Mouse (Mus musculus) heart, embryonic 13.5 days (tissue): ENCODE data around the gene Actr3b. TPM values are rescaled to one million over a fixed set of nuclear protein-coding genes. Genes with fewer than 3 reads are reported as not detected.

Experiments
- ATAC-seq: fragments of 200-750 bp; cut with Nextera tagmentation; 2 replicates; pipeline ENCODE4 v1.8.0; 2017; ENCODE audit warnings: moderate TSS enrichment; ENCODE audit not compliant: insufficient number of reproducible peaks, low FRiP score, low TSS enrichment; ENCODE audit errors: extremely low read depth
- H3K27ac ChIP-seq: fragments of 300-500 bp; sonication (generic); replicated peaks from 2 replicates; pipeline ENCODE4 v1.5.1; 2015; ENCODE audit warnings: moderate library complexity, mild to moderate bottlenecking, inconsistent platforms
- H3K27me3 ChIP-seq: fragments of 300-500 bp; sonication (generic); replicated peaks from 2 replicates; pipeline ENCODE4 v1.6.1; 2015; ENCODE audit warnings: mild to moderate bottlenecking, inconsistent platforms
- H3K36me3 ChIP-seq: fragments of 300-500 bp; sonication (generic); 2 replicates; pipeline ENCODE4 v1.6.1; 2015; ENCODE audit warnings: mild to moderate bottlenecking, inconsistent platforms
- H3K4me1 ChIP-seq: fragments of 300-500 bp; sonication (generic); 2 replicates; pipeline ENCODE4 v1.6.1; 2015; ENCODE audit warnings: inconsistent platforms
- H3K4me2 ChIP-seq: fragments of 300-500 bp; sonication (generic); 2 replicates; pipeline ENCODE4 v1.6.1; 2015; ENCODE audit warnings: inconsistent platforms, mild to moderate bottlenecking, moderate library complexity
- H3K4me3 ChIP-seq: fragments of 300-500 bp; sonication (generic); 2 replicates; pipeline ENCODE4 v1.5.1; 2015; ENCODE audit warnings: moderate library complexity, mild to moderate bottlenecking, inconsistent platforms
- H3K9ac ChIP-seq: fragments of 300-500 bp; sonication (generic); 2 replicates; pipeline ENCODE4 v1.6.1; 2015; ENCODE audit warnings: inconsistent platforms, mild to moderate bottlenecking, moderate library complexity
- H3K9me3 ChIP-seq: fragments of 300-500 bp; sonication (generic); 2 replicates; pipeline ENCODE4 v1.6.1; 2016; ENCODE audit warnings: inconsistent platforms
- WGBS: fragments of 180-500 bp; shearing (Covaris S2); methylation state at CpG from one replicate; pipeline ENCODE4 v1.1.7; 2015; ENCODE audit warnings: mixed read lengths; 5-methylcytosine and 5-hydroxymethylcytosine counted together
- polyA plus RNA-seq: library from polyadenylated mRNA; unstranded; fragments of >200 nt; fragmentation: Nextera tagmentation; extraction: Ambion mirVana; gene quantifications from 2 replicates; pipeline ENCODE4 v1.2.1, GENCODE M21; 2015

The Actr3b gene
- polyA plus RNA-seq, 1 experiment from 2014 or later = 34.4 TPM

- 61% methylated on average over 6 of the region's 6 CpGs for whole genome bisulfite sequencing
- H3K9me3 ChIP-seq = no peaks in the 10 kb centered on the region
- H3K4me3 ChIP-seq = no peak overlapping the region
- H3K9ac ChIP-seq = no peak overlapping the region
- H3K4me1 ChIP-seq = peaks cover 19% of the 10 kb centered on the region
- no peak for ATAC-seq
- no peaks in the 10 kb centered on the region for H3K36me3 ChIP-seq
- H3K4me2 ChIP-seq = peak overlapping the region; percentile 16; the same call in 1 of the 2 replicates
- peak overlapping the region; percentile 36 for H3K27ac ChIP-seq
- H3K27me3 ChIP-seq = no peaks in the 10 kb centered on the region
Observed at GRCm38 (mm10) chr5:25791570-25791969, 31.8 kb downstream of the Actr3b start.

- no peak overlapping the region for H3K4me2 ChIP-seq
- no peak overlapping the region for H3K27ac ChIP-seq
- no peak overlapping the region for H3K4me3 ChIP-seq
- ATAC-seq = no peak
- H3K9me3 ChIP-seq = no peaks in the 10 kb centered on the region
- 75% methylated on average over 11 of the region's 11 CpGs for WGBS
- H3K27me3 ChIP-seq = no peaks in the 10 kb centered on the region
- no peak overlapping the region for H3K9ac ChIP-seq
- H3K36me3 ChIP-seq = no peaks in the 10 kb centered on the region
- H3K4me1 ChIP-seq = peaks cover 32% of the 10 kb centered on the region
Observed at GRCm38 (mm10) chr5:25797776-25798175, 38.0 kb downstream of the Actr3b start.

- no peak for ATAC-seq
- no peak overlapping the region for H3K4me2 ChIP-seq
- H3K4me3 ChIP-seq = no peak overlapping the region
- no peaks in the 10 kb centered on the region for H3K27me3 ChIP-seq
- WGBS = 72% methylated on average over 6 of the region's 6 CpGs
- H3K4me1 ChIP-seq = peaks cover 27% of the 10 kb centered on the region
- no peak overlapping the region for H3K27ac ChIP-seq
- H3K36me3 ChIP-seq = no peaks in the 10 kb centered on the region
- H3K9ac ChIP-seq = no peak overlapping the region
- H3K9me3 ChIP-seq = no peaks in the 10 kb centered on the region
Observed at GRCm38 (mm10) chr5:25800929-25801328, 41.1 kb downstream of the Actr3b start.

- ATAC-seq = no peak
- Histone ChIP-seq H3K4me3 (no peak overlapping the region), H3K9ac (no peak overlapping the region), H3K27ac (no peak overlapping the region), H3K36me3 (no peaks in the 10 kb centered on the region), H3K4me2 (no peak overlapping the region), H3K27me3 (no peaks in the 10 kb centered on the region), H3K9me3 (no peaks in the 10 kb centered on the region), H3K4me1 (peaks cover 27% of the 10 kb centered on the region)
- 55% methylated on average over 4 of the region's 4 CpGs for WGBS
Observed at GRCm38 (mm10) chr5:25801744-25802143, 41.9 kb downstream of the Actr3b start.

GRCm38 (mm10) chr5:25804569-25804968 is 44.8 kb downstream of the Actr3b start:
- ATAC-seq = no peak
- no peak overlapping the region for H3K27ac ChIP-seq
- peaks cover 12% of the 10 kb centered on the region for H3K4me1 ChIP-seq
- no peak overlapping the region for H3K4me2 ChIP-seq
- H3K27me3 ChIP-seq = no peaks in the 10 kb centered on the region
- no peaks in the 10 kb centered on the region for H3K9me3 ChIP-seq
- H3K4me3 ChIP-seq = no peak overlapping the region
- no peak overlapping the region for H3K9ac ChIP-seq
- WGBS = 82% methylated on average over 5 of the region's 5 CpGs
- no peaks in the 10 kb centered on the region for H3K36me3 ChIP-seq

DNA sequence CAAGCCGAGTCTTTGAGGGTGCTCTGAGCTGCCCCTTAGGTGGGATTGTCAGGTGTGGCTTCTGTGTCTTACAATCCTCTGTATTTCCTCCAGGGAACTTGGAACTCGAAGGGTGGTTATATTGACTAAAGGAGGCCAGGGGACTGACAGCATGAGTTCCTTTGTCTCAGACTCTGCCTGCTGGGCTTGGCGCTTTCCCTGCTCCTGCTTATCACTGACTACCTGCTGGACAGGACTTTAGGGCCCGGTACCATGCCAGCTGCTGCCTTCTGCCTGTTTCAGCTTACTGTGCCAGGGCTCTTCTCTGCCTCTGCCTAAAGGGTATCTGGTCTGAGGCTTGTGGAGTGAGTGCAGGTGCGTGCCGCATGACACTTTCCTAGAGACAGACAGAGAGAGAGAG is 53.1 kb downstream of the Actr3b start:
- Histone ChIP-seq H3K9me3 (no peaks in the 10 kb centered on the region), H3K27me3 (no peaks in the 10 kb centered on the region), H3K36me3 (no peaks in the 10 kb centered on the region), H3K9ac (no peak overlapping the region), H3K4me2 (no peak overlapping the region), H3K27ac (no peak overlapping the region), H3K4me1 (no peaks in the 10 kb centered on the region), H3K4me3 (no peak overlapping the region)
- WGBS = 58% methylated on average over 6 of the region's 6 CpGs
- ATAC-seq = no peak

DNA sequence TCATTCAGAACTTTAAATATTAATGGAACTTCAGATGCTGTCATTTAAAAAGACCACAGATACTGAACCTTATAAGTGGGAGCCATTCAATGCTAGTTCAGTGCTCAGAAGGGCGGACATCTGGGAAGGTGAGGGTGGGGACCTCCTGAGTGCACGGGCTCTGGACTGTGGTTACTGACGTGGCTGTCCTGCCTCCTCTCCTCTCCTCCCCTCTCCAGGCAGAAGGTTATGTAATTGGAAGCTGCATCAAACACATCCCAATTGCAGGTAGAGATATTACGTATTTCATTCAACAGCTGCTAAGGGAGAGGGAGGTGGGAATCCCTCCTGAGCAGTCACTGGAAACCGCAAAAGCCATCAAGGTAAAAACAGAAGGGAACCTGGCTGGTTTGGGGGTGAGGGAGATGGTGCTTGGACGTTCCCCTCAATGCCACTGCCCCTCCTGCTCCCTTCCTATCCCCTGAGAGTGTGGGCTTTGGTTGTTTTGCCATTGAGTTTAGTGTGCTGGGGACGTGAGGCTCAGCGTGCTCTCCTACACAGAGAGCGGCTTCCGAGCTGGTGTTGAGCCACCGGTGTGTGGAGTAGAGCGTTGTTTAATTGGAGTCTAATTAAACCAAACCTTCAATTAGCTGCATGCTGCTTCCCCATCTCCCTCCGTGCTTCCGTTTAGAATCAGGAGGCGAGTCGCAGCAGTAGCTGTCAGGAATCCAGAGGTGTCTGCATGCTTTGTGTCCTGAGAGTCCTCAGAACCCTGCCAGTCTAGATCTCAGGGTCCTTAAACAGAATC is 69.7 kb downstream of the Actr3b start:
- Histone ChIP-seq H3K4me3 (no peak overlapping the region), H3K27ac (no peak overlapping the region), H3K36me3 (peaks cover 11% of the 10 kb centered on the region; the same call in 1 of the 2 replicates), H3K9me3 (no peaks in the 10 kb centered on the region), H3K27me3 (no peaks in the 10 kb centered on the region), H3K9ac (no peak overlapping the region), H3K4me2 (no peak overlapping the region), H3K4me1 (no peaks in the 10 kb centered on the region)
- WGBS = 70% methylated on average over 16 of the region's 16 CpGs
- ATAC-seq = no peak

DNA sequence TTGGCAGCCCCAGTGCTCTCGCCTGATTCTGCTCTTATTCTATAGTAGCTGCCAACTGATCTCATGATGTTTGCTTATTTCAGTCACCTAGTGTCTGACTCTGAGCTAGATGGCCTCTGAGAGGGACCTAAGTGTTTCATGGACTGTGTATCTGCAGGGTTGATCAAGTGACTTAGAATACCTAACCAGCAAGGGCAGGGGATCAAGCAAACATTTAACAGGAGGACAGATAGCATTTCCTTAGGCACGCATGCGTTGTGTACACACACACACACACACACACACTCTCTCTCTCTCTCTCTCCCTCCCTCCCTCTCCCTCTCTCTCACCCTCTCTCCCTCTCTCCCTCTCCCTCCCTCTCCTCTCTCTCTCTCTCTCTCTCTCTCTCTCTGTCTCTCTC is 71.0 kb downstream of the Actr3b start:
- Histone ChIP-seq H3K9ac (no peak overlapping the region), H3K36me3 (peaks cover 10% of the 10 kb centered on the region; the same call in 1 of the 2 replicates), H3K27me3 (no peaks in the 10 kb centered on the region), H3K4me1 (no peaks in the 10 kb centered on the region), H3K4me3 (no peak overlapping the region), H3K4me2 (no peak overlapping the region), H3K27ac (no peak overlapping the region), H3K9me3 (no peaks in the 10 kb centered on the region)
- ATAC-seq = no peak
- WGBS = 70% methylated on average over 3 of the region's 3 CpGs

DNA sequence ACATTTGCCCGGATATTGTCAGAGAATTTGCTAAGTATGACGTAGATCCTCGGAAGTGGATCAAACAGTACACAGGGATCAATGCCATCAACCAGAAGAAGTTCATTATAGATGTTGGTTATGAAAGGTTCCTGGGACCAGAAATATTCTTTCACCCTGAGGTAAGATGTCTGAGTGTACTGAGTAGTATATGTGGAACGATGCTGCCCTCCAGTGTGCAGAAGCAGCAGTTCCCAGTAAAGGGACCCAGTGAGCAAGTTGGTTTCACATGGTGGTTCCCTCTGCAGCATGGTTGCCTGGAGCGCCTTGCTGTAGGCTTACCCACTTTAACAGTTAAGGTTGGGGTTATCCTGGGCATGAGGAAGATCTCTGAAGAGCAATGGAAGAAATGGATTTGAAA is 71.8 kb downstream of the Actr3b start:
- no peak overlapping the region for H3K4me3 ChIP-seq
- 66% methylated on average over 5 of the region's 5 CpGs for WGBS
- 0 out of 2 replicates have a peak, but pooled peaks cover 4% of the 10 kb centered on the region for H3K36me3 ChIP-seq
- no peak for ATAC-seq
- no peaks in the 10 kb centered on the region for H3K4me1 ChIP-seq
- H3K9ac ChIP-seq = no peak overlapping the region
- no peak overlapping the region for H3K4me2 ChIP-seq
- H3K27me3 ChIP-seq = no peaks in the 10 kb centered on the region
- H3K27ac ChIP-seq = no peak overlapping the region
- H3K9me3 ChIP-seq = no peaks in the 10 kb centered on the region

- H3K9me3 ChIP-seq = no peaks in the 10 kb centered on the region
- no peak overlapping the region for H3K4me2 ChIP-seq
- WGBS = 29% methylated on average over 4 of the region's 4 CpGs
- H3K27me3 ChIP-seq = no peaks in the 10 kb centered on the region
- H3K27ac ChIP-seq = no peak overlapping the region
- H3K4me3 ChIP-seq = no peak overlapping the region
- no peaks in the 10 kb centered on the region for H3K36me3 ChIP-seq
- no peak overlapping the region for H3K9ac ChIP-seq
- no peaks in the 10 kb centered on the region for H3K4me1 ChIP-seq
- ATAC-seq = no peak
Observed at GRCm38 (mm10) chr5:25839400-25839799, 79.6 kb downstream of the Actr3b start.

DNA sequence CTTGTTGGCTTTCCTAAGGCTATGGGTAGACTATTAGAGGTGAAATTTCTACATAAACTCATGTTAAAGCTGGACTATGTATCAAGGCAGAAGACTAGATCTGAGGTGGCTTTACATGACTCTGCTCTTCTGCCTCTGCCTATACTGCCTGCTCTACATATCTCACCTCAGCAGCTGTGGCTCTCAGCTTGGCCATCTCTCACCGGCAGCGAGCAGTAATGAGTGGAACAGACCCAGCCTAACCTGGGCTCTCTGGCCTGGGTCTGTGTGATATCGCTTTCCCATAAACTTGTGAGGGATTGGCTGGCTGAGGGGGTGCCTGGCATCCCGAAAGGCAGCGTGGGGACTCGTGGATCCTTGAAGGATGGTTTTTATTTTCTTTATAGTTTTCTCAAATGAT is 86.8 kb downstream of the Actr3b start:
- Histone ChIP-seq H3K9me3 (no peaks in the 10 kb centered on the region), H3K9ac (no peak overlapping the region), H3K4me3 (no peak overlapping the region), H3K4me1 (peaks cover 6% of the 10 kb centered on the region; the same call in 1 of the 2 replicates), H3K27ac (no peak overlapping the region), H3K27me3 (no peaks in the 10 kb centered on the region), H3K4me2 (no peak overlapping the region), H3K36me3 (no peaks in the 10 kb centered on the region)
- 89% methylated on average over 6 of the region's 6 CpGs for WGBS
- ATAC-seq = no peak

- no peaks in the 10 kb centered on the region for H3K27me3 ChIP-seq
- H3K9me3 ChIP-seq = no peaks in the 10 kb centered on the region
- H3K4me1 ChIP-seq = peaks cover 6% of the 10 kb centered on the region; the same call in 1 of the 2 replicates
- H3K36me3 ChIP-seq = no peaks in the 10 kb centered on the region
- H3K4me2 ChIP-seq = no peak overlapping the region
- H3K4me3 ChIP-seq = no peak overlapping the region
- 85% methylated on average over 7 of the region's 7 CpGs for WGBS
- H3K27ac ChIP-seq = no peak overlapping the region
- no peak overlapping the region for H3K9ac ChIP-seq
- no peak for ATAC-seq
Observed at GRCm38 (mm10) chr5:25847154-25847553, 87.4 kb downstream of the Actr3b start.
